Mouse (Mus musculus) small intestine, adult 2 months (tissue): ENCODE results near the gene Gm9049.
"Not testable (repeated sequence)": the region's sequence is repeated elsewhere in the genome, so short reads cannot be mapped to it uniquely, and the experiment has no call there.

ENCODE experiments used
- CTCF ChIP-seq: fragments of 200-500 bp; IDR thresholded peaks from 2 replicates; pipeline ENCODE4 v1.5.1; 2012; ENCODE audit warnings: low read depth, mild to moderate bottlenecking, control low read depth, inconsistent platforms, low read length, moderate library complexity, mixed read lengths; ENCODE audit not compliant: insufficient replicate concordance, insufficient read length; ENCODE audit errors: extremely low read depth
- POLR2A ChIP-seq: fragments of 200-500 bp; IDR thresholded peaks from 2 replicates; pipeline ENCODE4 v1.6.1; 2012; ENCODE audit warnings: low read depth, mild to moderate bottlenecking, control low read depth, inconsistent platforms, low read length, moderate library complexity

DNA sequence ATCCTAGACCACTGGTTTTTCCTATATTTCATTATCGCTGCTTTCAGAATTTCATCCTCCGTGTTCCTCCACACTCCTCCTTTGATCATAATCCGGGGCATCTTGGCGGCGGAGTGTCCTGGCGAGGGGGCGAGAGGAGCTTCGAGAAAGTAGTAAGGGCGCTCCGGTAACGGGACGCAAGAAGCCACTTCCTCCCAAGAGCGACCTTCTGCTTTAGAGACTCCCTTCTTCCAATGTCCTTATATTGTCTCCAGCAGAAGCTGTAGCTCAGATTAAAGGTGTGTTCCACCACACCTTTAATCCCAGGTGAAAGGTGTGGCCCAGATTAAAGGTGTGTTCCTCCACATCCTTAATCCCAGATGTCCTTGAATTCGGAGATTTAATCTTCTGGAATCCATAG is 5.3 kb downstream of the Gm9049 start, which contains the start of gene Gm9048:
- not testable (repeated sequence) for TF ChIP-seq CTCF, POLR2A
